Mouse (Mus musculus): ENCODE data around the gene Kcnj10.

The Kcnj10 gene

GRCm38 (mm10) chr1:172312768-172313561 is 28.0 kb upstream of the Kcnj10 start:
- peak; percentile 53 for DNase-seq

- no peak for DNase-seq
These were observed 27.2 kb upstream of the Kcnj10 start for GRCm38 (mm10) chr1:172313613-172314411.

GRCm38 (mm10) chr1:172314911-172315310 is 26.1 kb upstream of the Kcnj10 start:
- no peak for DNase-seq

- DNase-seq, result no peak
These were observed 23.6 kb upstream of the Kcnj10 start for GRCm38 (mm10) chr1:172317431-172317830.

GRCm38 (mm10) chr1:172317946-172318345 is 23.1 kb upstream of the Kcnj10 start:
- no peak for DNase-seq

GRCm38 (mm10) chr1:172318424-172319035 is 22.5 kb upstream of the Kcnj10 start:
- no peak for DNase-seq

- DNase-seq, result no peak
These were observed 21.7 kb upstream of the Kcnj10 start for GRCm38 (mm10) chr1:172319346-172319745.

GRCm38 (mm10) chr1:172319921-172320411 is 21.0 kb upstream of the Kcnj10 start:
- DNase-seq, result no peak

GRCm38 (mm10) chr1:172322725-172323124 is 18.3 kb upstream of the Kcnj10 start:
- no peak for DNase-seq

GRCm38 (mm10) chr1:172323298-172323697 is 17.7 kb upstream of the Kcnj10 start:
- no peak for DNase-seq

- no peak for DNase-seq
These were observed 17.1 kb upstream of the Kcnj10 start for GRCm38 (mm10) chr1:172323801-172324359.

- peak; percentile 80 for DNase-seq
These were observed 16.3 kb upstream of the Kcnj10 start for GRCm38 (mm10) chr1:172324725-172325124.

- peak; percentile 65 for DNase-seq
These were observed 15.1 kb upstream of the Kcnj10 start for GRCm38 (mm10) chr1:172325680-172326535.

GRCm38 (mm10) chr1:172326684-172327083 is 14.3 kb upstream of the Kcnj10 start:
- no peak for DNase-seq

GRCm38 (mm10) chr1:172327206-172328001 is 13.6 kb upstream of the Kcnj10 start:
- no peak for DNase-seq

GRCm38 (mm10) chr1:172328041-172328440 is 13.0 kb upstream of the Kcnj10 start:
- DNase-seq, result no peak

- DNase-seq, result no peak
These were observed 12.5 kb upstream of the Kcnj10 start for GRCm38 (mm10) chr1:172328461-172328860.

- DNase-seq, result peak; percentile 63
These were observed 11.9 kb upstream of the Kcnj10 start, which contains the start of gene Kcnj9 for GRCm38 (mm10) chr1:172329131-172329530. TSS of gene Kcnj9 (minus strand) at chr1:172329318.

- no peak for DNase-seq
These were observed 11.4 kb upstream of the Kcnj10 start for GRCm38 (mm10) chr1:172329616-172330015.

- no peak for DNase-seq
These were observed 9.5 kb upstream of the Kcnj10 start for GRCm38 (mm10) chr1:172331422-172331947.

GRCm38 (mm10) chr1:172332925-172333324 is 8.1 kb upstream of the Kcnj10 start:
- DNase-seq, result no peak

Data from right cerebral cortex, postnatal 4 days (tissue).